Mouse (Mus musculus) fibroblast of lung, adult 2 months (primary cell): Measurements from ENCODE around the gene D10Wsu102e.

Experiments
- DNase-seq: peaks from one replicate; pipeline ENCODE4 v3.0.0-alpha.2; 2011; ENCODE audit warnings: low read depth

D10Wsu102e gene

DNA sequence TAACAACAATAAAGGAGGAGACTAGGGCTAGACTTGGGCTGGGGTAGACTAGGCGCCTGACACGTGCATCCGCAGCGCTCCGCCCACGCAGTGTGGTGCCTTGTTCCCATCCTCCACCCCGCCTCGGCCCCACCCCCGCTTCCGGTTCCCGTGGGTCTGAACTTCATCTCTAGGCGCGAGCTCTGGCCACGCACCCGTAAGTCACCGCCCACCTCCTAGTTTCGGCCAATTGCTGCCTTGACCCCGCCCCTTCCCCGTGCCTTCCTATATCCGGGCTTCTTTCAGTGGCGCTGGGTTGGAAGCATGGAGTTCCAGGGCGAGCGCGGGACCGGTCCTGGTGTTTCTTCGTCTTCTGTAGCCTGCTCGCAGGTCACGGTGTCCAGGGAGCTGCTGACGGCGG is at the start of gene D10Wsu102e:
TSS of gene D10Wsu102e (plus strand) at position 266 of the 400 bp plus-strand sequence.
- DNase-seq = peak; percentile 96

GRCm38 (mm10) chr10:83310356-83310755 is 49.7 kb upstream of the D10Wsu102e start:
- no peak for DNase-seq

- DNase-seq = no peak
Measured at GRCm38 (mm10) chr10:83313033-83313432, 47.0 kb upstream of the D10Wsu102e start.

DNA sequence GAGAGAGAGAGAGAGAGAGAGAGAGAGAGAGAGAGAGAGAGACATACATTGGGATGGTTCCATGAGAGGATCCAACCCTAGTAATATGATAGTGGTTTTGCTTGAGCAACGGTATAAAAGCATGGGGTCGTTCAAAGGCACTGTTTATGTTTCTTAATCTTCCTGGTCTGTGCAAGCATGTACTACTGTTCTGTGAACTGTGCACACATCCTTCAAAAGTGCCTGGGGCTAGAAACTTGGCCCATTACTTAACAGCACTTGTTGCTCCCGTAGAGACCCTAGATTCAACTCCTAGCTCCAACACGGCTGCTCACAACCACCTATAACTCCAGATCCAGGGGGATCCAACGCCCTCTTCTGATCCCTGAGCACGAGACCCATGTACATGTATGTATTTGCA is 39.6 kb upstream of the D10Wsu102e start:
- DNase-seq = no peak

DNA sequence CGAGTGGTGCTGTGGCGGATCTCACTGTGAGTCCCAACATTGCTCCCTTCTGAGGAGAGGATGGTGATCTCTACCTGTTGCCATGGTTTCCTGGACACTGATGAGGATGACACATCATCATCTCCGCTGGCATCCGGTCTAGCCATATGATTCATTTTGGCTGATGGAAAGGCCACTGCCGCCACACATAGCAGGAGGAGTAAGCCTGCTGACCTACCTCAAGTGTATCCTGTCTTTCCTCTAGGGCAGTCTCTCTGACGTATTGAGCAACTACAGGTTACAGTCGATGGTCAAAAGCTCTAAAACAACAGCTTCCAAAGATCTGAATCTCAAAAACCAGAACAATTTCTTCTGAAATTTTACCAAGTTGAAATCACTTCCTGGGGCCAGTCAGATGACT is 39.2 kb upstream of the D10Wsu102e start:
- peak; percentile 57 for DNase-seq

DNA sequence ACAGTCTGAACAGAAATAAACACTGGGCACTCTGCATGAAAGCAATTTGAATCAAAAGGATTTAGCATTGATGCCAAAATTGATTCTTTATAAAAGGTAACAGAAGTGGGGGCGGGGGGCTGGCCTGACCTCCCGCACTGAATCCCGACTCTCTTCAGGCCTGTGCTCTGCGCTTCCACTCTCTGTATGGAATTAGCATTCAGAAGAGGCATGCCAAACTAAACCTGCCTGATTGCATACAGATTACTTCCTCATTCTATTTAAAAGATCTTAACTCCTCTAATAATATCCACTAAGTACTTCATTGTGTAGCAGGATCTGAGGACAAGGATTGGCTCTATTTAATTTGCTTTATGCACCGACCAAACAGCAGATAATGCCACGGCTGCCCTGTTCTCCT is 38.5 kb upstream of the D10Wsu102e start:
- no peak for DNase-seq

GRCm38 (mm10) chr10:83322551-83323100 is 37.4 kb upstream of the D10Wsu102e start:
- DNase-seq = no peak

DNA sequence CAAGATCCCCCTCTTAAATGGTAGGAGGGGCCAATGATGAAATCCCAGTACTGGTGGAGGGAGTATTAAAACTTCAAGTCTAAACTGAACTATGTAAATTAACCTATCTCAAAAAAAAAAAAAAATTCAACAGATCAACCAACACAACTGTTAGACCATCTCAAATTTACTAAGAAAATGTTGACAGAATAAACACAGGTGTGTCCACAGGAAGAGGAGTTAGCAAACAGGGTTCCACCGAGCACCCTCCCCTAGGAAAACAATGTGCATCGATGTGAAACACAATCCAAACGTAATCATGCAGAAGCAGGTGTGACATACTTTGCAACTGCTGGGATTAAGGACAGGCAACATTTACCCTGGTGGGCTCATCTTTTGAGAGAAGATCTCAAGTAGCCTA is 35.1 kb upstream of the D10Wsu102e start:
- no peak for DNase-seq

- DNase-seq = no peak
Measured at GRCm38 (mm10) chr10:83325903-83326302, 34.1 kb upstream of the D10Wsu102e start.

DNA sequence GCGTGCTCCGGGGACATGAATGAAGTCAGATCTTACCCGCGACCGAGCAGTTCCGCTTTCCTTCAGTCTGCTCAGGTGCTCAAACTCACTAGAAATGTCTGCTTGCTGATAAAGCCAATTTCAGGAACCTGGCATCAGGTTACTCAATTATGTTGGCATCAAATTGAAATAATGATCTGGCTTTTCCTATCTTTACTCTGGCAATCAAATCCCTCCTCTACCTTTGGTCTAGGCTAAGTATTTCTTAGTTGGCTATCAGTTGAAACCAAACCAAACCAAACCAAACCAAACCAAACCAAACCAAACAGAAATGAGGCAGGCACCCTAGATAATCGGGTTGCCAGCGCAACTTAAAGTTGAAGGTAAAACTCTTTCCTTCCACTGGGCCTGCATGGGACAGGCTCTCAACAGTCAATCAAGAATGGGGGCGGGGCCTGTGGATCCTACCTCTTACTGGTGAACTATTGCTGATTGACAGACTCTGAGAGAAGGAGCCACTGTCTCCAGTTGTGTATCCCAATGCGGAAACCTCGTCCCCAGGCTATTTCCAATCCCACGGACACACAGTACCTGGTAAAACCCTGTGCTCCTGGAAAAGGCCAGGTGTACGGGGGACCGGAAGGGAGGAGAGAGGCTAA is 33.3 kb upstream of the D10Wsu102e start:
- DNase-seq = no peak

- DNase-seq = no peak
Measured at GRCm38 (mm10) chr10:83328791-83329190, 31.2 kb upstream of the D10Wsu102e start.

- no peak for DNase-seq
Measured at GRCm38 (mm10) chr10:83330336-83330735, 29.7 kb upstream of the D10Wsu102e start.

DNA sequence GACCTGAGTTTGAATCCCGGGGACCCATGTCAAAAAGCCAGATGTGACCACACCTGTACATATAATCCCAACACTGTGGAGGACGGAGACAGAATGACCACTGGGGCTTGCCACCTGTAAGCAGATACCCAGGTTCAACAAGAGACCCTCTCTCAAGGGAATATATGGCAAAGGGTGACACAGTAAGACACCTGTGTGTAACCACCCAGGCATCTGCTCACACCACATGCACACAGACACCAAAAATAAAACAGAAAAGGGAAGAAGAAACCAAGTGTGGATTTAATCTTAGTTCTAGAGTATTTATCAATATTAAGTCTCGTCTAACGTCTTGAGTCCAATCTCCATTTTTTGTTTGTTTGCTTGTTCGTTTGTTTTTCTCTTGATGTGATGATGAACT is 28.2 kb upstream of the D10Wsu102e start:
- DNase-seq = no peak

GRCm38 (mm10) chr10:83332581-83332980 is 27.4 kb upstream of the D10Wsu102e start:
- DNase-seq = no peak

DNA sequence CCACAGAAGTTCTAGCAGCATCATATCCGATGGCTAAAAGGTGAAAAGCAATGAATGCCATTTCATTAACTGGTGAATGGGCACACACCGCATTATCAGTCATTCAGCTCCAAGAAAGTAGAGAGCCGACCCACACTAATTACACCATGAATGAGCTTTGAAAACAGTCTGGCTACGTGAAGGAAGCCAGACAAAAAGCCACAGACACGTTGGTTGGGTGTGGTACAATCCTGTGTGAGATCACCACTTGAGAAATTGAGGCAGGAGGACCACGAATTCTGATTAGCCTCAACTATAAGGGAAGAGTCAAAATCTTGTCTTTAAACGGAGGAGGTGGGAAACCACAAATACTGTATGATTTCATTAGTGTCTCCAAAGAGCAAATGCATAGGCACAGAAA is 23.7 kb upstream of the D10Wsu102e start:
- DNase-seq = no peak

DNA sequence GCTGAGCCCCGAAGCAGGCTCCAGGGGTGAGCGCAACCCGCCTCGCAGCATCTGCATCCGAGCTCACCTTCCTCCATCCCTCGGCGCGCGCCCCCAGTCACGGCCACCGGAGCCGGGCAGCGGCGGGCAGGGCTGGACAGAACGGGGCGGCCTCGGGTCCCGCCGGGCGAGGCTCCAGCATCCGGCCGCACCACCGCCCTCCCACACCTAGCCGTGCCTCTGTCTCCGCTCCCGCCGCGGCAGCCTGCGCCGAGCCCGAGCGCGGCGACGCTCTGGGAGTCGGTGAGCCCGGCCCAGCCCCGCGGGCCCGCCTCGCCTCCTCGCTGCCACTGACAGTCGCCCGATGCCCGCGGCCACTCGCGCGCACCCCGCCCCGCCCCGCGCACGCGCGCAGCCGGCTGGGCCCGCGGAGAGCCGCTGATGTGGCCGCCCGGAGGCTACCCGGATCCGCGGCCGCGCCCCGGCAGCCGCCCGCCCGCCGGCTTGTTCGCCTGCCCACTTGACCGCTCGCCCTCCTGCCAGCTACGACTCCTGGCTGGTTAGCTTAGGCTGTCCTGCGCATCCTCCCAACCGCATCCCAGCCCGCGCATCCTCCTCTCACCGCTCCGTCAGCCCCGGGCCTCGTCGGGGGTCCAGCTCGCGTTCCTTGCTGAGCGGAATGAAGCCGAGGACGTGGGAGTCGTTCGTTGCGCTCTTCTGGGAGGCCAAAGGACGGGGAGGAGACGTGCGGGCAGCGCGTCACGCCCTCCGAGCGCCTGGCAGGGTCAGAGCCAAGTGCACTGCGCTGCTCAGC is 22.7 kb upstream of the D10Wsu102e start, which contains the start of gene Slc41a2:
TSS of gene Slc41a2 (minus strand) at position 724 of the 793 bp plus-strand sequence.
- DNase-seq = peak; percentile 46

GRCm38 (mm10) chr10:83337971-83338598 is 21.9 kb upstream of the D10Wsu102e start:
- DNase-seq = no peak

- no peak for DNase-seq
Measured at GRCm38 (mm10) chr10:83341226-83341625, 18.8 kb upstream of the D10Wsu102e start.

DNA sequence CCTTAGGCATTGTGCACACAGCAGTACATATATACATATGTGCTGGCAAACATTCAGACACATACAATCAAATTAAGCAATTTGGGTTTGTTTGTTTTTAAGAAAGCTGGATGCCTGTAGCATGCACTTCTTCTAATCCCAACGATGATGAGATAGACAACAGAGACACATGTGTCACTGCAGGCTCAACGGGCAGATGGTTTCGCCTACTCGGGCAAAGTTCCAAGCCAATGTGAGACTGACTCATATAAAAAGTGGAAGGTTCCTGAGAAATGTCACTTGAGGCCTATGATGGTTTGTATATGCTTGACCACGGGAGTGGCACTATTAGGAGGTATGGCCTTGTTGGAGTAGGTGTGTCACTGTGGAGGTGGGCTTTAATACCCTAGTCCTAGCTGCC is 16.9 kb upstream of the D10Wsu102e start:
- no peak for DNase-seq

DNA sequence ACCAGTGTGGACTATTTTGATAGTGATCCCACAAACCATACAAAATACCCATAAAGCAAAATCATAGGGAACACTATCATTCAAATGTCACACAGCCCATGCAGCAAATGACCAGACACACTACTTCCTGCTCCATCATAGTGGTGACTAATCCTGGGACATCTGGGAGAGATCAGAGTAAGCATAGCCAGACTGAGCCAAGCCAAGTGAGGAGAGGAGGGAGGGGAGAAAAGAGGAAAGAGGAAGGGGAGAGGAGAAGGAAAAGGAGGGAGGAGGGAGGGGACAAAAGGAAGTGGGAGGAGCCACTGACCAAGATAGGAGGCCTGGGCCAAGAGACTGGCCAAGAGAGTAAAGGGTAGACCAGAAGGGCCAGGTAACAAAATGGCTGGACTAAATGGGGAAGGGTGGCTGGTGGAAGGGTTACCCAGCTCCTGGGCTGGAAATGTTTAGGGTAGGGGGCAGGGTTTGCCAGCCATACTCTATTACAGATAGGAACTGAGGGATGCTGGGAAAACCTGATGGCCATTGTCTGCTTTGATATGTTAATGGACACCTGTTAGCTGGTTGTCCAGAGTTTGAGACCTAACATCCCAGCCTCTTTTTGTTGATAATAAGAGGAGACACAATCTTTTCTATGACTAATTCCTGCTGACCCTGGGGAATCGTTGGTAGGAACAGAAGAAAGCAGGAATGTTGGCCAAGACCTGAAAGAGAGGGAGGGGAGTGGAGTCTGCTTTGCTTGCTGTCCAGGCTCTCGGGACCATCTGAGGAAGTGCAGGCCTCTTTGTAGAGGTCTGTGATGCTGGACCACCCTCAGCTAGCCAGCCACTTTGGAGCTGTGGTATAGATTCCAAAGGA is 16.0 kb upstream of the D10Wsu102e start:
- DNase-seq = no peak

DNA sequence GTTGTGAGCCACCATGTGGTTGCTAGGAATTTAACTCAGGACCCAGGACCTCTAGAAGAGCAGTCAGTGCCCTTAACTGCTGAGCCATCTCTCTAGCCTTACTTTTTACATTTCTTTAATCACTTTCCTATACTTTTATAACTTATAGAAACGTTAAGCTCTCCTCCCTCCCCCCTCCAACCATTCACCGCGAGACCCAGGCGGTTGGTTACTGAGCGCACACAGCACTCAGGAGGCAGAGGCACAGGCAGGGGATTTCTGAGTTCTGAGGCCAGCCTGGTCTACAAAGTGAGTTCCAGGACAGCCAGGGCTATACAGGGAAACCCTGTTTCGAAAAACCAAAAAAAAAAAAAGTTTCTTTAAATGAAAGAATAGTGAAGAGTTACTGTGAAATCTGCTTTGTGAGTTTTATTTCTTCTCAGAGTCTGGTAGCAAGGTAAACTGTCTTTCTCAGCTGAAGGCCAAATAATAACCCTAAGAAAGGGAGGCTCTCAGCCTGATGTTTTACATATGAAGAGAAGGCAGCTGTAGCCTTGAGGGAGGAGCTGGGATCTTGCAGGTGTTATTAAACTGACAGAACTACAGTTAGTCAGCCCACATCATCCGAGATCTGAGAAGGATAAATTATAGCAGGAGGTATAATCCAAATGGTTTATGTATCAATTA is 14.2 kb upstream of the D10Wsu102e start:
- no peak for DNase-seq
